Mouse (Mus musculus) megakaryocyte, embryonic 14.5 days (primary cell): ENCODE measurements at regions not wholly inside any gene's neighbourhood (a gene's known extent, or its start where the extent isn't known, plus 50 kb on each side); places are given as distances from the start of the nearest gene placed in this dataset.

Source experiments
- FLI1 ChIP-seq: IDR thresholded peaks from 2 replicates; pipeline ENCODE4 v1.6.1; 2012; ENCODE audit warnings: low read length, inconsistent platforms, mixed read lengths
- GATA1 ChIP-seq: IDR thresholded peaks from 3 replicates; pipeline ENCODE4 v1.6.1; 2012; ENCODE audit warnings: mixed read lengths, low read length, inconsistent platforms, borderline replicate concordance

DNA sequence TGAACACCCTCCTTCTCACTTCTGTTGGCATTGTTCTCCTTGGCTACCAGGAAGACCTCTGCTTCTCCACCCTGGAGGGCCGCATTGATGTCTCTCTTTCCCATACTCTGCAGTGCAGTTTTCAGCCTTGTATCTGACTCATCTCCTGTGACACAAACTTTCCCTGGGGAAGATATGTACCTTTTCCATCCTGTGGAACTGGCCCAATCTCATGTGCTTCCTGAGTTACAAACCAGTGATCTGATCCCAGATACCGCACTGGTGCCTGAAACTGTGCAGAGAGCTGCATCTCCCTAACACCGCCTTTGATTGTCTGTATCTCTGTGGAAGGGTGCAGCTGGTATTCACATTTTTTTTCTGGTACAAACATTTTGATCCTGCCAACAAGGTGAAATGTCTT, 195.3 kb upstream of the Tle3 start:
- TF ChIP-seq FLI1, result no peak
- no peak for TF ChIP-seq GATA1
